Mouse (Mus musculus) right cerebral cortex, postnatal 10 days (tissue): ENCODE measurements at regions not wholly inside any gene's neighbourhood (a gene's known extent, or its start where the extent isn't known, plus 50 kb on each side); places are given as distances from the start of the nearest gene placed in this dataset.

Experiments
- DNase-seq, 2 experiments: peaks; one replicate each; pipeline ENCODE4 v3.0.0; 2021; ENCODE audit warnings: low spot score in 2 of 2

DNA sequence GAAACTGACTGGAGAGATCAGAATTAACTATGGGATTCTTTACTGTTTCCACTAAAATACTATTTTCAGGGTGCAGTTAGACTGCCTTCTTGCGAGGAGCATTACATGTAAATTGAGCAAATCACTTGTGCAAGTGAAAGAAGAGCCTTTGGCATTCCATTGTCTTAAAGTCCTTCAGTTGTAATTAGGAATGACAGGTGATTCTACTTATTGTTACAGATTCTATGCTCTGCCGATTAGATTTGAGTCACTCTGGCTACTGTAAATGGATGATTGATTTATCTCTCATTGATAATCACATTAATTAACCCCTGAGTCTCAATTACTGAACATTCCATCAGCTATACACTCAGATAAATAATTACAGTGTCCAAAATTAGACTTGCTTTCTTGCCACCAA lies 2784.9 kb upstream of the Gm12353 start:
- no peak for DNase-seq

DNA sequence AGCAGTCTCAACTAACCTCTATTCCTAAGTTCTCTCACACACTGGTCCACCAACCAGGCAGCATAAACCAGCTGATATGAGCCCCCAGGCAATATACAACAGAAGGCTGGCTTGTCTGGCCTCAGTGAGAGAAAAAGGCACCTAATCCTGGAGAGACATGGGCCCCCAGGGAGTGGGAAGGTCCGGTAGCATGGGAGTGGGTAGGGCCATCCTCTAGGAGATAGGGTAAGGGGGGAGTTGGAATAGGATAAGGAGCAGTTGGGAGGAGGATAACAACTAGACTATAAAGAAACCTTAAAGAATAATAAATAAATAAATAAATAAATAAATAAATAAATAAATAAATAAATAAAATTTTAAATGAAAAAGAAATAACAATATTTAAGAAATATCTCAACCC lies 2773.7 kb upstream of the Gm12353 start:
- no peak for DNase-seq

DNA sequence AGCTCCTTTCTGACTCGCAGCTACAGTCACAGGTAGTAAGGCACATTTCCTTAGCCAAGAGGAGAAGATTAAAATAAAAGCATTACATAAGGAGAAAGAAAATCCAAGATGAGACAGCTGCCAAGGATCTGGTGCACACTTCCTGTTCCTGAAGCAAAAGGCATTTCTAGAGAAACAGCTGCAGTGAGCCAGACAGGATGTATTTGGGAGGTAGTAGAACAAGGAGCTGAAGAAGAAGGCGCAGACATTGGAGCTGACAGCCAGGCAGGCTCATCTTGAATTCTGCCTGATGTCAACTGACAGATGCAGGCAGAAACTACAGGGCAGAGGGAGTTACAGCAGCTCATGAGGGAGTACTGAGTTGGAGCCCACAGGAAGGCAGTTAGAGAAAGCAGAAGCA lies 2757.2 kb upstream of the Gm12353 start:
- DNase-seq: peak; percentile 24 to 53

DNA sequence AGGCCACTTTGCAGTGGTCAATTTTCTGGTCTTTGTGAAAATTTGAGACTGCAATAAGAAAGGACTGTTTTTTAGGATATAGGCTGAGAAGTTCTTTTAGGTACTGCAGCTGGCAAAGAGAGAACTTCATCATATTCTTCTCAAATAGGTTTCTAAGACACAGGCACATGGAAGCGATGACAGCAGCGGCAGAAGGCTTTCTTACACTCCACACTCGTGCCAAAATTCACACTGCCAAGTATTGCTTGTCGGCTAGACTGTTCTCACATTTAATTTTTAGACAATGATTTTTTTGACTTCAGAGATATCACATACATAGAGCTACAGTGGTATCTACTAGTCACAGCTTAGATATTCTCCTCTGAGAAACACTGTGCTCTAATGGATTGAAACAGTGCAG lies 2752.6 kb upstream of the Gm12353 start:
- peak; percentile 68 to 84 for DNase-seq
